Mouse (Mus musculus) hindbrain, embryonic 16.5 days (tissue): Measurements from ENCODE around the gene Hdgfl3. TPM values are rescaled to one million over a fixed set of nuclear protein-coding genes. Genes with fewer than 3 reads are reported as not detected.

ENCODE experiments used
- ATAC-seq: fragments of 200-750 bp; cut with Nextera tagmentation; 2 replicates; pipeline ENCODE4 v1.8.0; 2017; ENCODE audit warnings: moderate TSS enrichment, moderate library complexity
- H3K27ac ChIP-seq: fragments of 300-500 bp; sonication (generic); 2 replicates; pipeline ENCODE4 v1.5.1; 2014; ENCODE audit warnings: low read depth, mild to moderate bottlenecking, control low read depth, low read length, moderate library complexity
- H3K27me3 ChIP-seq: fragments of 300-500 bp; sonication (generic); replicated peaks from 2 replicates; pipeline ENCODE4 v1.6.1; 2014; ENCODE audit warnings: low read length; ENCODE audit not compliant: control insufficient read depth, insufficient read depth
- H3K36me3 ChIP-seq: fragments of 300-500 bp; sonication (generic); 2 replicates; pipeline ENCODE4 v1.6.1; 2014; ENCODE audit warnings: mild to moderate bottlenecking, low read length, moderate library complexity, mixed read lengths; ENCODE audit not compliant: control insufficient read depth, insufficient read depth
- H3K4me1 ChIP-seq: fragments of 300-500 bp; sonication (generic); 2 replicates; pipeline ENCODE4 v1.6.1; 2014; ENCODE audit warnings: low read depth, low read length; ENCODE audit not compliant: control insufficient read depth, insufficient read depth
- H3K4me2 ChIP-seq: fragments of 300-500 bp; sonication (generic); 2 replicates; pipeline ENCODE4 v1.6.1; 2014; ENCODE audit warnings: mild to moderate bottlenecking, low read length, control low read depth, moderate library complexity
- H3K4me3 ChIP-seq: fragments of 300-500 bp; sonication (generic); 2 replicates; pipeline ENCODE4 v1.5.1; 2014; ENCODE audit warnings: mild to moderate bottlenecking, low read length, control low read depth, moderate library complexity
- H3K9ac ChIP-seq: fragments of 300-500 bp; sonication (generic); 2 replicates; pipeline ENCODE4 v1.6.1; 2014; ENCODE audit warnings: low read depth, mild to moderate bottlenecking, control low read depth, low read length, moderate library complexity
- H3K9me3 ChIP-seq: fragments of 300-500 bp; sonication (generic); 2 replicates; pipeline ENCODE4 v1.6.1; 2014; ENCODE audit warnings: mild to moderate bottlenecking, low read length, moderate library complexity; ENCODE audit not compliant: control insufficient read depth
- WGBS: fragments of 180-500 bp; shearing (Covaris S2); extraction: QIAGEN DNeasy Blood & Tissue Kit; methylation state at CpG from one replicate; pipeline ENCODE4 v1.1.7; 2014; 5-methylcytosine and 5-hydroxymethylcytosine counted together
- polyA plus RNA-seq: library from polyadenylated mRNA; unstranded; fragments of >200 nt; fragmentation: Nextera tagmentation; extraction: Ambion mirVana; gene quantifications from 2 replicates; pipeline ENCODE4 v1.2.1, GENCODE M21; 2015

Hdgfl3 gene
- polyA plus RNA-seq, 1 experiment from 2014 or later, result 47.6 TPM

DNA sequence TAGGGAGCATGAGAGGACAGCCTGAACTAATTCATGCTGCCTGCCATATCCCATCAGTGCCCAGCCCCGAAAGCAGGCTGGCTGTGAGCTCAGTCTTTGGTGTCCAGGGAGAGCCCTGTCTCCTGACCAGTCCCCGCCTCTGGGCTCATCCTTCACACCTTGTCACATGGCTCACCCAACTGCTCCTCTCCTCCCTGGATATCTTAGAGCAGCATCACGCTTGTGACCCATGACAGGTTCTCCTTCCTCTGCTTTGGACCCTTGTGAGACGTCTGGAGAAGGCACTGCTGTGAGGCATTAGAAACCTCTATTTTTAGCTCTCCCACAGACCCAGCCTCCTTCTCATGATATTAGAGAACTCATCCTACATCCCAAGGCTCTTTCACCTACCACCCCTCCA lies 72.4 kb downstream of the Hdgfl3 start:
- Histone ChIP-seq H3K27me3 (peaks cover 4% of the 10 kb centered on the region), H3K4me1 (peaks cover 14% of the 10 kb centered on the region), H3K4me2 (no peak overlapping the region), H3K9ac (no peak overlapping the region), H3K9me3 (no peaks in the 10 kb centered on the region), H3K4me3 (no peak overlapping the region), H3K36me3 (no peaks in the 10 kb centered on the region), H3K27ac (no peak overlapping the region)
- ATAC-seq, result no peak
- WGBS, result 69% methylated on average over 4 of the region's 4 CpGs

DNA sequence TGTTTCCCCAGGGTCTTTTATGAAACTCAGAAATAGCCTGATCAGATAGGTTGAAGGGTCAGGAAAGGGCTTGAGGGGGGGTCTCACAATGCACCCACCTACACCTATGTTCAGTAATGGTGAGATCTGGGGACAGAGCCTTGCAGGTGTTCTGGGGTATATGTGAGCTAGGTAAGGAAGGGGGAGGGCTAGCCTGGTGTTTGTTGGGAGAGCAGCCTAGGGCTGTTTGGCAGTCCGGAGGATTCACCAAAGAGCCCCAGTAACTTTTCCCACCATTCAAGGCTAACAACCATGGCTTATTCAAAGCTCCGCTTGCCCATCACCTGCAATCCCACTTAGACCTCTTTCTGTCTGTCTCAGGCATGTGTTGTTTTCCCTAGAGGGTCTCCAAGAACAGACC lies 72.8 kb downstream of the Hdgfl3 start:
- 76% methylated on average over 2 of the region's 2 CpGs for WGBS
- no peak overlapping the region for H3K9ac ChIP-seq

DNA sequence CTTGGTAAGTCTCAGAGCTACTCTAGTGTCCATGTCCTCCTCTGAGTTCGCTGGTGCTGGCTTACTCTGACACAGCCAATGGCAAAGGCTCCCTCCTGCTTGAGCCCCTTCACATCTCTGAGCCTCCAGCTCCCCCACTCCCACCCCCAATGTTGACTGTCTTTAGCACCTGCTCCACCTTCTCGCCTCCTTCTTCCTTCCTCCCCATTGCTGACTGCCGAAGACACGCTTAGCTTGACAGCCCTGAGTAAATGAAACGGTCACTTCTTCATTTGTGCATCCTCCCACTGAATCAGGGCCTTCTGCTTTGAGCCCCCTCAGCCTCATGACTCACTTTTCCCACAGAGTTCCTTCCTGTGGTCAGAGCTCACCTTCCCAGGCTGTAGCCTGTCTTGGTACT lies 73.3 kb downstream of the Hdgfl3 start:
- 73% methylated on average over 5 of the region's 5 CpGs for WGBS
- no peaks in the 10 kb centered on the region for H3K9me3 ChIP-seq
- H3K9ac ChIP-seq, result no peak overlapping the region
- no peak overlapping the region for H3K27ac ChIP-seq
- ATAC-seq, result no peak
- no peaks in the 10 kb centered on the region for H3K36me3 ChIP-seq
- H3K4me2 ChIP-seq, result no peak overlapping the region
- H3K4me1 ChIP-seq, result peaks cover 14% of the 10 kb centered on the region
- H3K27me3 ChIP-seq, result peaks cover 4% of the 10 kb centered on the region
- no peak overlapping the region for H3K4me3 ChIP-seq

More for the DNA sequence above, 72.8 kb downstream of the Hdgfl3 start:
- H3K27ac ChIP-seq, result no peak overlapping the region
- H3K4me3 ChIP-seq, result no peak overlapping the region
- H3K4me2 ChIP-seq, result no peak overlapping the region
- no peaks in the 10 kb centered on the region for H3K36me3 ChIP-seq
- H3K4me1 ChIP-seq, result peaks cover 14% of the 10 kb centered on the region
- H3K27me3 ChIP-seq, result peaks cover 4% of the 10 kb centered on the region
- ATAC-seq, result no peak
- no peaks in the 10 kb centered on the region for H3K9me3 ChIP-seq

DNA sequence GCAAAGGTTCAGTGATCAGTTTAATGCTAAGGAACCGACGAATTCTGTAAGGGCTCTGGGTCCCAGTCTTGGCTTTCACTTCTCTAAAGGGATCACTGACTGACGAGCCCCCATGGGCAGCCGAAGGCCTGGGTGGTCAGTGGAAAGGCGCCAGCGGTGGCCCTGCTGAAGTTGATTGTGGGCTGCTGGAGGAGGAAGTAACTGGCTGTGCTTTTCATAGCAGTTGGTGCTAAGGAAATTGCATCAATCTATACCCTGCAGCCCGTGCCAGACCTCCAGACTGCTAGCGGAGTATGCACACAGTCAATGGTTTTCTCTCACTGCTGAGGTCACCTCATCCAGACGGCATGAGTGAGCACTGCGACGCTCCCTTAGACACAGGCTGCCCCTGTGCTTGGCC lies 74.2 kb downstream of the Hdgfl3 start:
- Histone ChIP-seq H3K27ac (no peak overlapping the region), H3K36me3 (no peaks in the 10 kb centered on the region), H3K9ac (peak overlapping the region; percentile 8; the same call in 1 of the 2 replicates), H3K27me3 (peaks cover 4% of the 10 kb centered on the region), H3K4me1 (peaks cover 14% of the 10 kb centered on the region), H3K4me3 (peak overlapping the region; percentile 69), H3K9me3 (no peaks in the 10 kb centered on the region), H3K4me2 (peak overlapping the region; percentile 96)
- peak; percentile 21; the same call in 1 of the 2 replicates for ATAC-seq
- WGBS, result 52% methylated on average over 11 of the region's 11 CpGs

DNA sequence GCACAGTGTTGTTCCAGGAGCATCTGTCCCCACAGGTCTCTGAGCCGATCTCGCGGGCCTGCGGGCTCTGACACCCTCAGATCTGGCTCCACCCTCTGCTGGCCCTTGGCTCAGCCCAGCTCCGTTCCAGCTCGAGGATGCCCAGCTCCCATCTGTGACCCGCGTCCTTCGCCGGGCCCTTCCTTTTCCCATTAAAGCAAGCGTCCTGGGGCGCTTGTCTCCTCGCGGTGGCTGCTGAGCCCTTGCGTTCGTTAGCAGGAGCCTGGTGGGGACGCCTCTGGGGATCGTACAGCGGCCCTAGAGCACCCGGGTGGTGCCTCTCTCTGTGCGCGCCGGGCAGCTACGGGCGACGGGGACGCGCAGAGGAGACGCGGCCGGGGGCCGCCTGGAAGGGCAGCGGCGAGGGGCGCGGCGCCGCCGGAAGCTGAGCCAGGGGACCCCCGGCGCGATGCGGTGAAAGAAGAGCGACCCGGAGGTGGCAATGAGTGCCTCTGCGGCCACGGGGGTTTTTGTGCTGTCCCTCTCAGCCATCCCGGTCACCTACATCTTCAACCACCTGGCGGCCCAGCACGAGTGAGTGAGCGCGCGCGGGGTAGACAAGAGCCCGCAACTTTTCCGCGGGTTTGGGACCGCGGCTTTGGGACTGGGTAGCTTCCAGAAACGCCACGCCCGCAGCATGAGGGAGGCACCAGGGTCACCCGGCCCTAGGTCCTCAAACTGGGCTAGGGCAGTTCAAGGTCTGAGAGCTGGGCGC lies 75.1 kb downstream of the Hdgfl3 start, which contains the start of gene Tm6sf1:
Gene Tm6sf1 (plus strand): TSS at position 34 of the 754 bp plus-strand sequence.
- H3K9me3 ChIP-seq, result no peaks in the 10 kb centered on the region
- peak; percentile 81 for ATAC-seq
- peak within 1 kb of the TSS; percentile 69 for H3K4me3 ChIP-seq
- peak within 1 kb of the TSS; percentile 78 for H3K9ac ChIP-seq
- H3K36me3 ChIP-seq, result no peaks in the 10 kb centered on the region
- 1% methylated on average over 50 of the region's 64 CpGs for WGBS
- peaks cover 4% of the 10 kb centered on the region for H3K27me3 ChIP-seq
- H3K27ac ChIP-seq, result peak within 1 kb of the TSS; percentile 41
- H3K4me2 ChIP-seq, result peak within 1 kb of the TSS; percentile 96
- peaks cover 19% of the 10 kb centered on the region for H3K4me1 ChIP-seq

DNA sequence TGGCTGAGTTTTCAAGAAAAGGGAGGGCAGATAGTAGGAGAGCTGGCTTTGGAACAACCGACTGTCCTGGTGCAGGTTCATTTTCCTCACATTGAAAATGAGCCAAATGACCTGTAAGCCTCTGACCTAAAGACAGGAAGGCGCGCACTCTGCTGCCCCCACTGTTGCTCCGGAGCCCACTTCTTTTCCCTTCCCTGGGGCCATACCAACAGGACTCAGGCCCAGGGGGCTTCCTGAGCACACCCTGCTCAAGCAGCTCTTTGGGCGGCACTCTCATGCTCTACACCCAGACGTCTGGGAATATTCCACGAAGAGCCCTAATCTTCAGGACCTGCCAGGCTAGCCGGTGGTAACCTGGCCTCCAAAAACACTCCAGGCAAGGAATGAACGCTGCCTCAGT lies 76.0 kb downstream of the Hdgfl3 start:
- no peak for ATAC-seq
- 10% methylated on average over 9 of the region's 9 CpGs for WGBS
- no peaks in the 10 kb centered on the region for H3K9me3 ChIP-seq
- peak overlapping the region; percentile 69 for H3K4me3 ChIP-seq
- peaks cover 4% of the 10 kb centered on the region for H3K27me3 ChIP-seq
- H3K36me3 ChIP-seq, result no peaks in the 10 kb centered on the region
- H3K9ac ChIP-seq, result no peak overlapping the region
- H3K27ac ChIP-seq, result no peak overlapping the region
- peak overlapping the region; percentile 96 for H3K4me2 ChIP-seq
- peaks cover 19% of the 10 kb centered on the region for H3K4me1 ChIP-seq

DNA sequence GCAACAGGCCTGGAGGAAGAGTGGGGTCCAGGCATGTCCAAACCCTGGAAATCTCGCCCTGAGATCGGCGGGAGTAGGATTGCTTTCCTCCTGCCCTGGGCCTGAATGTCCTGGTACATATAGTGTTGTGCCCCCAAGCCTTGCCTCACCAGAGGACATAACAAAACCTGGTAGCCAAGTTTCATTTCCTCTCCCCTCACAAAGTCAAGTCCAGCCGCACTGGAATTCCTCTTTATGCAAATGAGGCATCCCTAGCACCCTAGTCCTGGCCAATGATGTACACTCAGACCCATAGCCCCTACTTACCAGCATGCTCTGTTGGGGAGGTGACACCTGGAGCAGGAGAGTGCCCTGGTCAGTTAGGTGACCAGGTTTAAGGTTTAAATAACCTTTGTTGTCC lies 78.1 kb downstream of the Hdgfl3 start:
- peaks cover 19% of the 10 kb centered on the region for H3K4me1 ChIP-seq
- H3K27me3 ChIP-seq, result peaks cover 4% of the 10 kb centered on the region
- ATAC-seq, result no peak
- no peak overlapping the region for H3K27ac ChIP-seq
- no peak overlapping the region for H3K4me2 ChIP-seq
- WGBS, result 75% methylated on average over 4 of the region's 4 CpGs
- no peak overlapping the region for H3K4me3 ChIP-seq
- H3K9ac ChIP-seq, result no peak overlapping the region
- no peaks in the 10 kb centered on the region for H3K36me3 ChIP-seq
- no peaks in the 10 kb centered on the region for H3K9me3 ChIP-seq

DNA sequence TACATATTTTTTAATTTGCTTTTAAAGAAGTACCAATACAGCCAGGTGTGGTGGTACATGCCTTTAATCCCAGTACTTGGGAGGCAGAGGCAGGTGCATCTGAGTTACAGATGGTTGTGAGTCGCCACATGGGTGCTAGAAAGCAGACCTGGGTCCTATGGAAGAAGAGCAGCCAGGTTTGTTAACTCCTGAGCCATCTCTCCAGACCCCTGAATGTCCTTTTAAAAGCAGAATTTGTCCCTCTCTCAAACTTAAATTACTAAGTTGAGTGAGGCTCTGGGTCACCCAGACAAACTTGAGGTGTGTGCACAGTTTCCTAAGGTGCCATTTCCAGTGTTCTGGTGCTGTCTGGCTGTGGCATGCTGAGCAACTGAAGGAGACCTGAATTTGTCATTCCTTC lies 78.6 kb downstream of the Hdgfl3 start, which contains the start of gene Gm10160:
Gene Gm10160 (minus strand): TSS at position 101 of the 400 bp plus-strand sequence.
- Histone ChIP-seq H3K4me1 (peaks cover 19% of the 10 kb centered on the region), H3K27me3 (peaks cover 4% of the 10 kb centered on the region), H3K27ac (no peak within 1 kb of the TSS), H3K9ac (no peak within 1 kb of the TSS), H3K4me2 (no peak within 1 kb of the TSS), H3K9me3 (no peaks in the 10 kb centered on the region), H3K36me3 (no peaks in the 10 kb centered on the region), H3K4me3 (no peak within 1 kb of the TSS)
- no peak for ATAC-seq
- WGBS, result 67% methylated on average over 1 of the region's 1 CpGs

DNA sequence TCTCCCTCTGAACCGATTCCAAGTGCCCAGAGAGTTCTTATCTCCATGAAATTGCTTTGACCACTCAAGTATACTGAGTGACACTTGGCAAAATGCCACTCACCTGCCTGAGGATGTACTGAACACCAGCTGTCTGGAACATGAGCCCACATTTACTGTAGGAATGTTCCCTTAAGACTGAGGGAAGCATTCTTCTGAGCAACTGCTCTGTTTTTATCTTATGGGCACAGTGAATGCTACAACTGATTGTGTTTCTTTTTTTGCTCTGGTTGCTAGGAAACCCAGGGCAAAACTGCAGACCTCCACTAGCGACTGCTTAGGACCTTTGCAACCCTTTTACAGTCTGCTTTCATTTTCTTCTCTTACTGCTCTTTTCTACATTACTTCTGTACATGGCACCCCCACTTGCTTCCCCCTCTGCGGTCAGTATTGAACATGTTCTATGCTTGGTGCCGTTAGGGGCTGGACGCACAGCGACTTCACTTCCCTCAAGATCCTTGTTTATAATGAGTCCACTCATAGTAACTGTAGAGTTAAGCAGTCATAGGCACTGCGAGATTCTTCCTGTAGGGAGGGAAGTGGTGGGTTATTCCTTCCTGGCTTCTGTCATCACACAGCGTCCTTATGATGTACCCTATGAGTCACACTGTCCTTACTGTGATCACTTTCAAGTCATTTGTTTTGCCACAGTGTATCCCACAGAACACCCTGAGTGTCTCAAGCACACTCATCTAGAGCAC lies 79.5 kb downstream of the Hdgfl3 start:
- Histone ChIP-seq H3K9ac (no peak overlapping the region), H3K4me2 (no peak overlapping the region), H3K27ac (no peak overlapping the region), H3K4me3 (no peak overlapping the region), H3K36me3 (no peaks in the 10 kb centered on the region), H3K9me3 (no peaks in the 10 kb centered on the region), H3K4me1 (peaks cover 14% of the 10 kb centered on the region), H3K27me3 (peaks cover 4% of the 10 kb centered on the region)
- no peak for ATAC-seq
- 53% methylated on average over 8 of the region's 8 CpGs for WGBS
